Mouse (Mus musculus) embryo, embryonic 9.5 days (tissue): ENCODE measurements around the gene Igflr1.

Experiments used
- DNase-seq: peaks from one replicate; pipeline ENCODE4 v3.0.0-alpha.2; 2017; ENCODE audit errors: extremely low spot score

Igflr1 gene

GRCm38 (mm10) chr7:30613529-30614112 lies 48.4 kb downstream of the Igflr1 start:
- peak; percentile 59 for DNase-seq

- no peak for DNase-seq
Measured at GRCm38 (mm10) chr7:30614454-30614853, 49.2 kb downstream of the Igflr1 start.

- DNase-seq: no peak
Measured at GRCm38 (mm10) chr7:30615049-30615760, 50.0 kb downstream of the Igflr1 start.
